11 mouse cellular contexts compared by ENCODE assay signal in the genomic region with DNA sequence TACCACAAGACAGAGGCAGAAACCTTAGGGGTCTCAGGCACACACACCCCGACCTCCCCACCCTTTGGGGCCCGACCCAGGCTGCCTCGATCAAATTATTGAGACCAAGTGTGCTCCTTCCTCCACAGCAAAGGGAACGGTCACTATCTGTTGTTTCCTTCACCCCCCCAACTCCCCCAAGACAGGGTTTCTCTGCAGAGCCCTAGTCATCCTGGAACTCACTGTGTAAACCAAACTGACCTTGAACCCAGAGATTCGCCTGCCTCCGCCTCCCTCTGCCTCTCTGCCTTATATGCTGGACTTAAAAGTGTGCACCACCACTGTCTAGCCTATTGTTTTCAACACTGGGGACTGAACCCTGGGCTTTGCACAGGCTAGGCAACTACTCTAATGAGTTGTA. TPM values are rescaled to one million over a fixed set of nuclear protein-coding genes. Genes with fewer than 3 reads are reported as not detected.
A peak's percentile ranks its signal among the peaks of the same experiment; 100 is the strongest.
DNase-seq lines count a peak whose midpoint lies in the region; ATAC-seq and TF ChIP-seq lines count a peak whose summit lies in the region.
"Had no signal": no experiment of that assay in that cellular context is flagged by ENCODE, and none has a peak within 500 bp of the region (broad histone marks: within the 10 kb centered on the region; RNA-seq: fewer than 3 reads in every experiment).

No protein-coding gene starts in this region.

- H3K9me3 ChIP-seq in embryonic facial prominence, embryonic 11.5 days (replicated peaks; ENCODE audit: control insufficient read depth, low read length): no peaks in the 10 kb centered on the region
- no peaks in the 10 kb centered on the region for H3K9me3 ChIP-seq in hindbrain, embryonic 14.5 days (ENCODE audit: control insufficient read depth, low read length)
- no peaks in the 10 kb centered on the region for H3K9me3 ChIP-seq in midbrain, embryonic 14.5 days (ENCODE audit: control insufficient read depth, low read length)

- ATAC-seq in embryonic facial prominence, embryonic 11.5 days (replicated peaks; ENCODE audit: insufficient number of reproducible peaks, low FRiP score, low TSS enrichment, low read depth): no peak
- ATAC-seq in hindbrain, embryonic 14.5 days (ENCODE audit: low FRiP score): no peak
- no peak for ATAC-seq in midbrain, embryonic 14.5 days (ENCODE audit: low FRiP score, low TSS enrichment)
- no peak for ATAC-seq in erythroid progenitor cell, adult 5-6 weeks (replicated peaks; ENCODE audit: low FRiP score, poor library complexity, severe bottlenecking)
- ATAC-seq: Patski had no signal

- H3K27me3 ChIP-seq in kidney, adult 2 months (replicated peaks; ENCODE audit: control insufficient read depth, insufficient read depth, low read length): no peaks in the 10 kb centered on the region
- H3K27me3 ChIP-seq in embryonic facial prominence, embryonic 11.5 days (ENCODE audit: control insufficient read depth, insufficient read depth, low read length): no peaks in the 10 kb centered on the region
- no peaks in the 10 kb centered on the region for H3K27me3 ChIP-seq in hindbrain, embryonic 14.5 days (ENCODE audit: control insufficient read depth, insufficient read depth, low read length)
- H3K27me3 ChIP-seq in midbrain, embryonic 14.5 days (ENCODE audit: control insufficient read depth, insufficient read depth, low read length): no peaks in the 10 kb centered on the region
- H3K27me3 ChIP-seq: Patski had no signal

- TF ChIP-seq CTCF in kidney, adult 2 months (conservative IDR thresholded peaks at IDR 0.05; ENCODE audit: insufficient read depth, insufficient read length, low read depth, low read length): no peak

- peak overlapping the region; percentile 44; the same call in 1 of the 2 replicates for H3K9ac ChIP-seq in embryonic facial prominence, embryonic 11.5 days (replicated peaks; ENCODE audit: low read length)
- 0 out of 2 replicates have a peak overlapping the region, but pooled peaks have one; percentile 8 for H3K9ac ChIP-seq in hindbrain, embryonic 14.5 days
- no peak overlapping the region; the same call in 1 of the 2 replicates for H3K9ac ChIP-seq in midbrain, embryonic 14.5 days (replicated peaks; ENCODE audit: low read length)

- H3K4me2 ChIP-seq in embryonic facial prominence, embryonic 11.5 days (ENCODE audit: low read depth, low read length): peak overlapping the region; percentile 16; the same call in 1 of the 2 replicates
- no peak overlapping the region for H3K4me2 ChIP-seq in hindbrain, embryonic 14.5 days (replicated peaks)
- no peak overlapping the region for H3K4me2 ChIP-seq in midbrain, embryonic 14.5 days (ENCODE audit: low read length)

- DNase-seq in kidney, adult 2 months: no peak
- no peak for DNase-seq in kidney, postnatal 14 days
- peak; percentile 9 for DNase-seq in embryonic facial prominence, embryonic 11.5 days (ENCODE audit: low spot score)
- DNase-seq in hindbrain, embryonic 14.5 days (ENCODE audit: low spot score): no peak
- DNase-seq in midbrain, embryonic 14.5 days: no peak
- no peak for DNase-seq in layer of hippocampus, postnatal 36 days
- DNase-seq in layer of hippocampus, adult 18-20 months (ENCODE audit: low spot score in 2 of 2): no peak

- no peak overlapping the region for H3K4me3 ChIP-seq in kidney, adult 2 months (ENCODE audit: insufficient read depth, low read depth, low read length)
- H3K4me3 ChIP-seq in embryonic facial prominence, embryonic 11.5 days (ENCODE audit: low read depth, low read length): no peak overlapping the region
- H3K4me3 ChIP-seq in hindbrain, embryonic 14.5 days (replicated peaks; ENCODE audit: low read length): no peak overlapping the region
- no peak overlapping the region for H3K4me3 ChIP-seq in midbrain, embryonic 14.5 days (replicated peaks; ENCODE audit: low read depth, low read length)

- peak overlapping the region; percentile 14; the same call in 1 of the 2 replicates for H3K27ac ChIP-seq in kidney, adult 2 months (ENCODE audit: insufficient read depth, low read depth, low read length)
- H3K27ac ChIP-seq in embryonic facial prominence, embryonic 11.5 days (replicated peaks; ENCODE audit: low read depth, low read length): peak overlapping the region; percentile 76
- H3K27ac ChIP-seq in hindbrain, embryonic 14.5 days: no peak overlapping the region
- H3K27ac ChIP-seq in midbrain, embryonic 14.5 days (replicated peaks; ENCODE audit: low read depth, low read length): 0 out of 2 replicates have a peak overlapping the region, but pooled peaks have one; percentile 32
- H3K27ac ChIP-seq: macrophage had no signal

- peaks cover 9% of the 10 kb centered on the region; the same call in 1 of the 2 replicates for H3K4me1 ChIP-seq in kidney, adult 2 months (ENCODE audit: control insufficient read depth, insufficient read depth, low read length)
- H3K4me1 ChIP-seq in embryonic facial prominence, embryonic 11.5 days (ENCODE audit: control insufficient read depth, insufficient read depth, low read length): peaks cover 10% of the 10 kb centered on the region
- peaks cover 25% of the 10 kb centered on the region; the same call in 1 of the 2 replicates for H3K4me1 ChIP-seq in hindbrain, embryonic 14.5 days (replicated peaks; ENCODE audit: control insufficient read depth, insufficient read depth, low read length)
- H3K4me1 ChIP-seq in midbrain, embryonic 14.5 days (ENCODE audit: control insufficient read depth, insufficient read depth, low read length): peaks cover 9% of the 10 kb centered on the region

- H3K36me3 ChIP-seq in kidney, adult 2 months (ENCODE audit: control insufficient read depth, insufficient read depth, low read length): no peaks in the 10 kb centered on the region
- no peaks in the 10 kb centered on the region; the same call in 1 of the 2 replicates for H3K36me3 ChIP-seq in embryonic facial prominence, embryonic 11.5 days (replicated peaks; ENCODE audit: control insufficient read depth, insufficient read depth, low read depth, low read length)
- H3K36me3 ChIP-seq in hindbrain, embryonic 14.5 days (replicated peaks; ENCODE audit: control insufficient read depth, insufficient read depth): peaks cover 31% of the 10 kb centered on the region
- H3K36me3 ChIP-seq in midbrain, embryonic 14.5 days (ENCODE audit: control insufficient read depth, insufficient read depth, low read length): peaks cover 37% of the 10 kb centered on the region

- no peak for TF ChIP-seq POLR2A in kidney, adult 2 months (IDR thresholded peaks at IDR 0.05; ENCODE audit: low read depth, low read length)

- 52% methylated on average over 6 of the region's 6 CpGs for WGBS in kidney, adult 2 months
- WGBS in embryonic facial prominence, embryonic 11.5 days: 41% methylated on average over 6 of the region's 6 CpGs
- 63% methylated on average over 6 of the region's 6 CpGs for WGBS in hindbrain, embryonic 14.5 days
- 69% methylated on average over 6 of the region's 6 CpGs for WGBS in midbrain, embryonic 14.5 days

RNA-seq across cellular contexts. Expression of gene Frmd8, which starts 3.4 kb away (rescaled TPM):
- polyA plus RNA-seq in kidney, adult 2 months (2012; rRNA removed): 18.5 and 23.1 TPM in 2 replicates
- 15.8 and 17.6 TPM in 2 replicates for polyA plus RNA-seq in embryonic facial prominence, embryonic 11.5 days (2014; fragmentation: Nextera tagmentation; extraction: Ambion mirVana)
- polyA plus RNA-seq in hindbrain, embryonic 14.5 days (2014; fragmentation: Nextera tagmentation; extraction: Ambion mirVana): 11.3 and 13.1 TPM in 2 replicates
- polyA plus RNA-seq in midbrain, embryonic 14.5 days (2014; fragmentation: Nextera tagmentation; extraction: Ambion mirVana): 8.3 and 12.2 TPM in 2 replicates
- 10 to 100 TPM; 13.5 to 14.2 TPM for total RNA-seq in layer of hippocampus, postnatal 36 days (2021)
- total RNA-seq in layer of hippocampus, adult 18-20 months (2021): 10 to 100 TPM; 12.7 to 13.0 TPM
- 3.6 and 9.2 TPM in 2 replicates for total RNA-seq in erythroid progenitor cell, adult 5-6 weeks (2015; ENCODE audit: low replicate concordance)
- total RNA-seq in erythroid progenitor cell, adult 5-6 weeks (2017; ENCODE audit: low replicate concordance): 4.2 and 6.0 TPM in 2 replicates

RNA-seq across cellular contexts. Expression of gene Slc25a45, which starts 5.9 kb away (rescaled TPM):
- 52.7 and 63.4 TPM in 2 replicates for polyA plus RNA-seq in kidney, adult 2 months (2012; rRNA removed)
- polyA plus RNA-seq in embryonic facial prominence, embryonic 11.5 days (2014; fragmentation: Nextera tagmentation; extraction: Ambion mirVana): 0.87 and 1.1 TPM in 2 replicates
- polyA plus RNA-seq in hindbrain, embryonic 14.5 days (2014; fragmentation: Nextera tagmentation; extraction: Ambion mirVana): 1.5 and 2.5 TPM in 2 replicates
- 0.73 and 1.2 TPM in 2 replicates for polyA plus RNA-seq in midbrain, embryonic 14.5 days (2014; fragmentation: Nextera tagmentation; extraction: Ambion mirVana)
- total RNA-seq in layer of hippocampus, postnatal 36 days (2021): 1 to 10 TPM; 2.5 to 2.7 TPM
- 1 to 10 TPM; 2.9 to 3.2 TPM for total RNA-seq in layer of hippocampus, adult 18-20 months (2021)
- total RNA-seq in erythroid progenitor cell, adult 5-6 weeks (2015; ENCODE audit: low replicate concordance): 2.9 and 8.8 TPM in 2 replicates
- total RNA-seq in erythroid progenitor cell, adult 5-6 weeks (2017; ENCODE audit: low replicate concordance): 7.2 and 7.8 TPM in 2 replicates

RNA-seq across cellular contexts. Expression of gene Tigd3, which starts 22.3 kb away (rescaled TPM):
- polyA plus RNA-seq in kidney, adult 2 months (2012; rRNA removed): 0.52 and 0.73 TPM in 2 replicates
- polyA plus RNA-seq in embryonic facial prominence, embryonic 11.5 days (2014; fragmentation: Nextera tagmentation; extraction: Ambion mirVana): 4.0 and 4.3 TPM in 2 replicates
- polyA plus RNA-seq in hindbrain, embryonic 14.5 days (2014; fragmentation: Nextera tagmentation; extraction: Ambion mirVana): 6.1 and 9.4 TPM in 2 replicates
- 9.9 and 10.8 TPM in 2 replicates for polyA plus RNA-seq in midbrain, embryonic 14.5 days (2014; fragmentation: Nextera tagmentation; extraction: Ambion mirVana)
- 1 to 10 TPM; 1.9 to 2.2 TPM for total RNA-seq in layer of hippocampus, postnatal 36 days (2021)
- 1 to 10 TPM; 2.5 TPM for total RNA-seq in layer of hippocampus, adult 18-20 months (2021)
- 3.8 and 4.7 TPM in 2 replicates for total RNA-seq in erythroid progenitor cell, adult 5-6 weeks (2015; ENCODE audit: low replicate concordance)
- 8.2 and 9.4 TPM in 2 replicates for total RNA-seq in erythroid progenitor cell, adult 5-6 weeks (2017; ENCODE audit: low replicate concordance)

RNA-seq across cellular contexts. Expression of gene Dpf2, which starts 41.1 kb away (rescaled TPM):
- 71.5 and 79.7 TPM in 2 replicates for polyA plus RNA-seq in kidney, adult 2 months (2012; rRNA removed)
- 202 and 213 TPM in 2 replicates for polyA plus RNA-seq in embryonic facial prominence, embryonic 11.5 days (2014; fragmentation: Nextera tagmentation; extraction: Ambion mirVana)
- 88.2 and 94.7 TPM in 2 replicates for polyA plus RNA-seq in hindbrain, embryonic 14.5 days (2014; fragmentation: Nextera tagmentation; extraction: Ambion mirVana)
- 96.6 and 108 TPM in 2 replicates for polyA plus RNA-seq in midbrain, embryonic 14.5 days (2014; fragmentation: Nextera tagmentation; extraction: Ambion mirVana)
- total RNA-seq in layer of hippocampus, postnatal 36 days (2021): 100 to 1,000 TPM in 1 of 2 experiments, 10 to 100 TPM in 1; 92.0 to 108 TPM
- 100 to 1,000 TPM in 1 of 2 experiments, 10 to 100 TPM in 1; 90.8 to 100 TPM for total RNA-seq in layer of hippocampus, adult 18-20 months (2021)
- 25.9 and 71.7 TPM in 2 replicates for total RNA-seq in erythroid progenitor cell, adult 5-6 weeks (2015; ENCODE audit: low replicate concordance)
- 43.9 and 168 TPM in 2 replicates for total RNA-seq in erythroid progenitor cell, adult 5-6 weeks (2017; ENCODE audit: low replicate concordance)

RNA-seq across cellular contexts. Expression of gene Cdc42ep2, which starts 52.9 kb away (rescaled TPM):
- 12.0 and 12.2 TPM in 2 replicates for polyA plus RNA-seq in kidney, adult 2 months (2012; rRNA removed)
- polyA plus RNA-seq in embryonic facial prominence, embryonic 11.5 days (2014; fragmentation: Nextera tagmentation; extraction: Ambion mirVana): 2.4 and 2.7 TPM in 2 replicates
- 16.9 and 18.5 TPM in 2 replicates for polyA plus RNA-seq in hindbrain, embryonic 14.5 days (2014; fragmentation: Nextera tagmentation; extraction: Ambion mirVana)
- 12.3 and 16.2 TPM in 2 replicates for polyA plus RNA-seq in midbrain, embryonic 14.5 days (2014; fragmentation: Nextera tagmentation; extraction: Ambion mirVana)
- total RNA-seq in layer of hippocampus, postnatal 36 days (2021): 1 to 10 TPM; 4.4 to 5.5 TPM
- 1 to 10 TPM; 4.3 to 4.6 TPM for total RNA-seq in layer of hippocampus, adult 18-20 months (2021)
- 0.72 TPM in 1 of 2 replicates, not detected in the other for total RNA-seq in erythroid progenitor cell, adult 5-6 weeks (2015; ENCODE audit: low replicate concordance)
- total RNA-seq in erythroid progenitor cell, adult 5-6 weeks (2017; ENCODE audit: low replicate concordance): not detected in 2 replicates
- total RNA-seq: granulocyte monocyte progenitor cell, adult 5-6 weeks had no signal

Comparison
In these comparisons a context has a peak if more than half of its experiments do, and no peak if none do; other contexts are left out.
1. RNA of gene Slc25a45, which starts 5.9 kb away (polyA plus RNA-seq): 52.7 to 63.4 TPM in kidney, adult 2 months; 1.5 to 2.5 TPM in hindbrain, embryonic 14.5 days, 0.73 to 1.2 TPM in midbrain, embryonic 14.5 days and 0.87 to 1.1 TPM in embryonic facial prominence, embryonic 11.5 days; every median in the first group is over 10 times any median in the second.